Mouse (Mus musculus): ENCODE data around the gene Secisbp2l. TPM values are rescaled to one million over a fixed set of nuclear protein-coding genes. Genes with fewer than 3 reads are reported as not detected.

Gene Secisbp2l
- 100 to 1,000 TPM; 107 to 116 TPM for total RNA-seq (2021)

DNA sequence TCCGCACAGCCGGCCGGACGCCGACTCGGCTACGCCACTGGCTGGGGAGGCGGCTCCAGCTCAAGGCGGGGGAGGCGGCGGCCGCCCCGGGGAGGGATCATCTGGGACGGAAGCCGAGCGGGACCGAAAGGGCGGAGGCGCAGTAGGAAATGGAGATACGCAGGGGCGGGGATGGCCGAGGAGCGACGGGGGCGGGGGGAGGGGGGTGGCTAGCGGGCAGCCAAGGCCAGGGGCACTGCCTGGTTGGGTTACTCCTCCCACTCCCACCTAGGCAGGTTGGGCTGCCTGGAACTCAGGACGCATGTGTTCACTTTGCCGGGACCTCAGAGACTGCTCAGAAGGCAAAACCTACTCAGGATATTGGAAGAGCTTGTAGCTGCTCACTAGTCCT is at the start of gene Secisbp2l:
TSS of gene Secisbp2l (minus strand) at position 152 of the 391 bp plus-strand sequence.
- peak; percentile 89 to 95 for DNase-seq (ENCODE audit: extremely low spot score in 1 of 2, low spot score in 1 of 2)

DNA sequence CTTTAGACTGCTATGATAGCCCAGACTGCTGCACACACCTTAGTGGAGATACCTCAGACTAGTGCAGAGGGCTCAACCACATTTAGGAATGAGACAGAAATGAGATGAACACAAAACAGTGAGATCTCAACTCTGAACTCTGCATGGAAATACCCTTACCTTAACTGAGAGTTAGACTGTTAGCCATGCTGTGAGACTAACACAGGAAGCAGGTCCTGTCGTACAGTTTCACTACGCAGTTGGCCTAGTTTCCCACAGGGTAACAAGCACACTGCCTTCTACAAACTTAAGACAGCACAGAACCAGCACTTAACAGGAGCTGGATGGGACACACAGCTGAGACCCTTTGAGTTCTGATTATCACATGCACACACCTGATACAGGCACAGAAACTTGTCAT is 47.3 kb upstream of the Secisbp2l start:
- DNase-seq (ENCODE audit: extremely low spot score in 1 of 2, low spot score in 1 of 2), result no peak

DNA sequence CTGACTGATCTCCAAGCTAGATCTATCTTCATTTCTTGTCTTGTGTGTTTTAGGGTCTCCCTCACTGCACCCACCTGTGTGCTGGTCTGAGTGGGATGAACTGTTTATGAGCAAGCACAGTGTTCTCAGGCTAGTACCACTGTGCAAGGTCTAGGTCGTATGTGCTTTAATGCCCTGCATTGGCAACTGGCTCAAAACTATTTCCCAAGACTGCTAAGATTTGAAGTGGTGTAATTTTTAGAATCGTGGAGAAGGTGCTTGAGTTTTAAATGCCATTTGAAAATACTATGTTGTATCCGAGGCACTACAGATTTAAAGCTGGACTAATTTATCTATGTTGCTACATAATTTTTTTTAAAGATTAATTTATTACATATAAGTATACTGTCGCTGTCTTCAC is 45.2 kb upstream of the Secisbp2l start:
- no peak for DNase-seq (ENCODE audit: extremely low spot score in 1 of 2, low spot score in 1 of 2)

DNA sequence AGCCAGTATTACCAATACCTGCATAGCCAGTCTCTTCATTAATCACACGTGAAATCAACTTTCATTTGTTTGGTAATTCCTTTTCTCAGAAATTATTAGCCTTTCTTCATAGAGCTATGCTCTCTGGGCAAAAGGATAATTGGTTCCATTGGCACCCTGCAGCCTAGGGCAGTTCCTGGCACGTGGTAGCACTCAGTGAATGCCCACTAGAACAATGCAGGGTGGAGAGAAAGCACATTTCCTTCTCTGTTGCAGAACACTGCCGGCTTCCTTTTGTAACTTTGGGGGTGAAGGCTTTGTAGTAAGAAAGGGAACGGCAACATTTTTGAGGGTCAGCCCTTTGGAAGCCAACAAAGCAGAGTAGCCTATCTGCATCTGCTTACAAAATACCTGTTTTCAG is 43.5 kb upstream of the Secisbp2l start:
- no peak for DNase-seq (ENCODE audit: extremely low spot score in 1 of 2, low spot score in 1 of 2)

DNA sequence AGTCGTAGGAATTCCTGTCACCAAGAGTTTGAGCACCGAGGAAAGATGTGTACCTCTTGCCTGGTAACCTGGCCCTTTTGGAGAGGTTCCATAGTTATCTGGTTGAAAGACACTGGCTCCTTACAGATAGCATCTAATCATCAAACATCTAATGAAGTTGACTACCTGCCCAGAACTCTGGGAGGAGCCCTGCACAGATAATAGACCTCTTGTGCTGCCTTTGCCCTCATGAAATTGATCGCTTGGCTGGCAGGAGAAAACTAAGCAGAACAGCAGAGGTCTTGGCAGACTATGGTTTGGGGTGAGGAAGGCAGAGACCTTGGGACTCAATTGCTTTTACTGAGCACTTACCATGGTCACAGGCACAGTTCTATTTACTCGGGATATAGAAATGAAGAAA is 37.7 kb upstream of the Secisbp2l start:
- no peak for DNase-seq (ENCODE audit: extremely low spot score in 1 of 2, low spot score in 1 of 2)

DNA sequence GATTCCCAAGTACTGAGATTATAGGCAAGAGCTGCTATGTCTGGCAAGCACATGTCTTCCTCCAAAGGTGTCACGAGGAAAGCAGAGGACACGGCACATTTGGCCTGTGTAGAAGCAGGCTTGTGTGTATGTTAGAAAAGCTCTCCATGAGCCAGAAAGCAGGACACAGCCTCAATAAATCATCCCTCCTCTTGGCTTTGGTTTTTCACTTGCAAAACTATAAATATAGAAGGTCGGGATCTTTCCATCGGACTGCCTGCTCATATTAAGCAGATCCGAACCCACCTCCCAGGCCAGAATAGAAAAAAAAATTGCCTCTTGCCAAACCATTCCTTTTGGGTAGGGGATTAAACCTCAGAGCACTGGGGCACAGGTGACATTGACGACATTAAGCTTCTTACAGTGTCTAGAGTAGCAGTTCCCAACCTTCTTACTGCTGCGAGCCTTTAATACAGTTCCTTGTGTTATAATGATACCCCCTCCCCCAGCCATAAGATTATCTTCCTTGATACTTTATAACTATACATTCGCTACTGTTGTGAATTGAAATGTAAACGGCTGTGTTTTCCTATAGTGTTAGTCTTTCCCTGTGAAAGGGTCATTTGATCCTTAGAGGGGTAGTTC is 31.4 kb upstream of the Secisbp2l start:
- no peak for DNase-seq (ENCODE audit: extremely low spot score in 1 of 2, low spot score in 1 of 2)

DNA sequence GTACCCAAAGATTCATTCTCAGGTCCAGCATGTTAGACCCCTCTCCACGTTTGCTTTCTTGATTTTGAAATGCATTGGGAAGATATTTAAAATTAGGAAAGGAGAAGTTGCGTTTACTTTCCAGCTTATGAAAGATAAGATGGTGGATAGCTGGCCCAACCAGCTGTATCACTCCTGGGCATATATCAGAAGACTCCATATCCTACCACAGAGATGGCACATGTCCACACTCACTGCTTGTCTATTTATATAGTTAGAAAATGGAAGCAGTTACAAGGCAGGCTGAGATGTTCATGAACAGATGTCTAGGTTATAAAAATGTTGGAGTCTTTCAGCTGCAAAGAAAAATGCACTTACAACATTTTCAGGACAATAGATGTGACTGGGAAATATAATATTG is 28.7 kb upstream of the Secisbp2l start:
- DNase-seq (ENCODE audit: extremely low spot score in 1 of 2, low spot score in 1 of 2), result no peak

DNA sequence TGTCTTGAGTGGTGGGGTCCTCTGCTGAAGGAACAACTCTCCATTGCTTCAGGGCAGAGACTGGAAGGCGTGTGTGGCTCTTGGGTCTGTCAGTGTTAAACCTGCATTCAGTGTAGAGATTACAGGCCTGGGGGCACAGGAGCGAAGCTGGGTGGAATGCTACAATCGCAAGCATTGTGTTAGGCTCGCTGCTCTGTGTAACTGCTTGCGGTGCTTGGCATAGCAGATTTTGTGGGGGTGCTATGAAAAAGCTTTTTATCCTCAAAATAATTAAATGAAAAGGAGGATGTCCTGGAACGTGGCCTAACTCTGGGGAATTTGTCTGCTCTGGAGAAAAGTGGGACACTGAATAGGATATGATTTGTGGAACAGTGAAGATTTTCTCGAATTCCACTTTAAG is 26.9 kb upstream of the Secisbp2l start:
- DNase-seq (ENCODE audit: extremely low spot score in 1 of 2, low spot score in 1 of 2), result peak in 1 of 2 experiments; percentile 31

DNA sequence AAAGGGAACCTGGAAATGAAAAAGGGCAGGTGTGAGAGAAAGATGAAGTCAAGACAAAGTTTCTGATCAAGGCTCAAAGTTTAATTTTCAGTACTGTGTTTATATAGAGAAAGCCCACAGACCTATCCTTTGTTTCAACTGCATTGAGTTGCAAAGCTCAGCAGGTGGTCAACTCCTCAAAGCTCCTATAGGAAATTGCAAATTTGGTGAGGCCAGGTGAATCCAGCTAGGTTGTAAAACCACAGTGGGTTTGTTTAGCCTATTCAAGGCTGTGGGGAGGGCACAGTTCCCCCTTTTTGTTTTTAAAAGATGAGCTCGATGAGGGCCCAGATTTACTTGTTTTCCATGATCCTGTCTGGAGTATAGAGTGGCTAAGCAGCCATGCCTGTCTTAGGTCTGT is 23.2 kb upstream of the Secisbp2l start:
- no peak for DNase-seq (ENCODE audit: extremely low spot score in 1 of 2, low spot score in 1 of 2)

DNA sequence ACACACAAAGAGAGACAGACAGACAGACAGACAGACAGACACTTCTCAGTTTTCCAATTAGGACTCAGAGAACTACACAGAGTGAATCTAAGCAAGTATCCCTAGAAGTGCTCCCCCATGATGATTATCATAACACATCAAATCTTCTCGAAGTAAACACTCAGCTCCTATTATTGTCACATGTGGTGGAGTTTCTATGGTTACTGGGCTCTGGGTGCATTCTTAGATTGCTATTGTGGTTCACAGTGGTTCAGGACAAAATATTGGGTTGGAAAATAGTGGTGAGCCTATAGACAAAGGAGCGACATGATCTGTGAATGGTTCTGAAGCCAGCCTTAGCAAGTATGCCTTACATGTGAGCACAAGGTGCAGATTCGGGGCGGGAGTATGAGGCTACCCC is 19.3 kb upstream of the Secisbp2l start:
- no peak for DNase-seq (ENCODE audit: extremely low spot score in 1 of 2, low spot score in 1 of 2)

DNA sequence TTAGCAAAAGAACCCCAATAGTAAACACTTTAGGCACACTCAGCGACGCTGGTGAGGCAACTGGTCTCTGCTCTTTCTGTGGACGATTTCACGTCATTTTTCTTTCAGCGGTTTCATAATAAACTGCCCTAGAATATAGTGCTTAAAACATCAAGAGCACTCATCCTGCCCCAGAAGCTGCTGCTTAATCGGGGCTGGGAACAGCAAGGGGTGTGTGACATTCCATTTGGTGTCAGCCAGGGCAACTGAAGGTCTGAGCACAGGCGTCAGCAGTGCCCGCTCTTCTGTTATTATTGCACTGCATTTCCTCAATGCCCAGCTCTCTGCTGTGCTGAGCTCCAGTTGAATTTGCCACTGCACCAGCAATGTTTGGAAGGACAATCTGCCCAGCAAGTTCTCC is 18.4 kb upstream of the Secisbp2l start:
- DNase-seq (ENCODE audit: extremely low spot score in 1 of 2, low spot score in 1 of 2), result no peak

DNA sequence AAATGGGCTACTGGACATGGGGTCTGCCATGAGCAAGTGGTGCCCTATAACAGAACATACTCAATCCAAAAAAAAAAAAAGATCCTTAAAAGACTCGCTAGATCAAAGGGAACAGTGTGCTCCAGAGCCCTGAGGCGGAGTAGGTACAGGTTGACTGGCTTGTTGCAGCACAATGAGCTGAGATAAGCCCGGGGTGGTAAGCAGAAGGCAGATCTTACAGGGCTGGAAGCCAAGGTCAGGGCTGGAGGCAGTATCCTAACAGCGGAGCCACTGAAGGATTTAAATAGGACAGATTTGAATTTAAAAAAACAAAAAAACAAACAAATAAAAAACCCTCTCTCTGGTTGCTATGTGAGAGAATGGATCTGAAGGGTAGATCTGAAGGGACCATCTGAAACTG is 17.8 kb upstream of the Secisbp2l start:
- DNase-seq (ENCODE audit: extremely low spot score in 1 of 2, low spot score in 1 of 2), result no peak

DNA sequence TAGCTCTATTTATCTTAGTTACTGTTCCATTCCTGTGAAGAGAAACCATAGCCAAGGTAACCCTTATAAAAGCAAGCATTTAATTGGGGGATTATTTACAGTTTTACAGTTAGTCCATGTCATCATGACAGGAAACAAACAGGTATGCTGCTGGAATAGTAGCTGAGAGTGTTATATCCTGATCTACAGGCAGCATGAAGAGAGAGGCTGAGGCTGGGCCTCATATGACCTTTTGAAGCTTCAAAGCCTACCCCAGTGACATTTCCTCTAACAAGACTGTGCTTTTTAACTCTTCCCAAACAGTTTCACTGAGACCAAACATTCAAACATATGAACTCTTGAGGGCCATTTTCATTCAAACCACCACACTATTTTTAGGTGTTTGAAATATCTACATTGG is 15.2 kb upstream of the Secisbp2l start:
- no peak for DNase-seq (ENCODE audit: extremely low spot score in 1 of 2, low spot score in 1 of 2)

DNA sequence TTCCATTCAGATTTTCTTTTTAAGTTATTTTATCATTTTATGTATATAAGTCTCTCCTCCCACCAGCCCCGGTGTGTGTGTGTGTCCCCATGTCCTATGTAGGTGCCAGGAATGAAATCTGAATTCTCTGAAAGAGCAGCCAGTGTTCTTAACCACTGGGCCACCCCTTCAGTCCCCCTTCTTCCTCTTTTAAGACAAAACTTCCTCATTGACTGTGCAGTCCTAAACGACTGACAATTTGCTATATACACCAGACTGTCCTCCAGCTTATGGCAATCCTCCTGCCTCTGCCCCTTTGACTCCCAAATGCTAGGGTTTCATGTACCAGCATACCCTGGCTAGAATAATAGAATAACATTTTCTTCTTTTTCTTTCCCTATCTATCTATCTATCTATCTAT is 12.4 kb upstream of the Secisbp2l start:
- no peak for DNase-seq (ENCODE audit: extremely low spot score in 1 of 2, low spot score in 1 of 2)

DNA sequence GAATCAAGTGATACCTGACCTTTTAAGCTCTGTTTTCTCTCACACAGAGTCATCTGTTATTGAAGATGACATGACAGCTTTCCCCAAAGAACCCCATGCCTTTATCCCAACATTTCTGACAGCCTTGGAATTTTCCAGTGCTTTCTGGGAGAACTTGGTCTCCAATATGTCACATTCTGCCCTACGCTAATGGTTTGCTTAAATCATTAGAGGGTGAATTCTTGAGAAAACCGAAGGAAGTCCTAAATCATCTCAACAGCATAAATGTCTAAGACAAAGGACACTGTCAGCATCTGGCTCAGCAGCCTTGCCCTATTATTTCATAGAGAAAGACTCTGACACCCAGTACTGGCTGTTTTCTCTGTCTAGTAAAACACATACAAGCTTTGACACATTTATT is 11.5 kb upstream of the Secisbp2l start:
- DNase-seq (ENCODE audit: extremely low spot score in 1 of 2, low spot score in 1 of 2), result no peak

DNA sequence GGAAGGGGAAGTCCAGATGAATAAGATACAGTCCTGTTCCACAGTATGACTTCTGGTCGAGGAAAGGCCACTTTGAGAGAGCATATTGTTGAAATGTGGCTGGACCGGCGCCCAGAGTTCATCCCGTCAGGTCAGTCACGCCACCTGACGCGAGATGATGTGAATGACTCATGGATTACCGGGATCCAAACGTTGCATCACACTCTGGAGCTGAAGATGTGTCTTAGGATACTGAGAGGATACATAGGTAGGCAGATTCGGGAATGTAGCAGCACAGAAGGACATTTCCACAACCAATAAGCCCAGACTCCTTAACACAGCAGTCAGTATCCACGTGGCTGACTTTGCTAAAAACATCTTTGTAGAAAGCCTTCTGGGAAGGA is 10.2 kb upstream of the Secisbp2l start:
- no peak for DNase-seq (ENCODE audit: extremely low spot score in 1 of 2, low spot score in 1 of 2)

DNA sequence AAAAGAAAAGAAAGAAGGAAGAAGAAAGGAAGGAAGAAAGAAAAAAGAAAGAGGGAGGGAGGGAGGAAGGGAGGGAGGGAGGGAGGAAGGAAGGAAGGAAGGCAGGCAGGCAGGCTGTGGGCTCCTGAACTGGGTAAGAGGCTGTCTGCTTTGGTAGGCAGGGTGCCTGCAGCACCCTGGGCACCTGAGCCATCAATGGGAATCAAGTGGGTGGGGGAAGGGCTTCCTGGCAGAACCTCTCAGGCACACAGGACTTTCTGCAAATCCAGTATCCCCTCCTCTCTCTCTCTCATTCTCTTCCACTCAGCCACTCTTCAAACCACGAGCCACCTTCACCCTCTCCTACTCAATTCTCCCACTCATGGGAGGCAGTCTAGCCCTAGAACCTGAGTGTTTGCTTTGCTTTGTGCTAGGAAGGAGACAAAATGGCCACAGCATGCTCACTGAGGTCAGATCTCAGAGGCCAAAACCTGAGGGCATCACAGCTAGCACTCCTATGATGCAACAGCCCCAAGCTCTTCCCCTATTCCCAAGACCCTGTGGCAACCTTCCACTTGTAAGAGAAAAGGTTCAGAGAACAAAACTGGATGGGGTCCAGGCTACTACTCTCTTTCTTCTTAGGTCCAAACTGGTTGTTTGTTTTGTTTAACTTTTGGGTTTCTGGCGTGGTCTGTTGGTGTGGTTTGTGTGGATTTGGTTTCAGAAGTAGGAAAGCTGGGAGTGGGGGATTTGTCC is 9.6 kb upstream of the Secisbp2l start:
- DNase-seq (ENCODE audit: extremely low spot score in 1 of 2, low spot score in 1 of 2), result no peak

DNA sequence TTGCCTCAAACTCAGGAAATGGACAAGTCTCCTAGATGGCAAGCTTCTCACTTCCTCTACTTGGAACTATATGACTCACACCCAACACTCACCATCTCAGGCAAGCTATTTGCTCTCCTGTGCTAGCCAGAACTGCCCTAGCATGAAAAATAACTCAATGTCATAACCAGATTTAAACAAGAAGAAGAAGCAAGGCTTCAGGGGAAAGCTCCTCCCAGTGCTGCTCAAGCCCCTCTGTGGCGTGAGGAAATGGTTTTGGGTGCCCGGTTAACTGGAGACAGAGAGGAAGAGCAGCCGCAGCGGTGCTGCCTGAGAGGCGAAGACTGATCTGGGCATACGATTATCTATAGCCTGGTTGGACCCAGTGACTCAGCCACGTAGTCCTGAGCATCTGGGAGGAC is 8.8 kb upstream of the Secisbp2l start:
- DNase-seq (ENCODE audit: extremely low spot score in 1 of 2, low spot score in 1 of 2), result no peak

DNA sequence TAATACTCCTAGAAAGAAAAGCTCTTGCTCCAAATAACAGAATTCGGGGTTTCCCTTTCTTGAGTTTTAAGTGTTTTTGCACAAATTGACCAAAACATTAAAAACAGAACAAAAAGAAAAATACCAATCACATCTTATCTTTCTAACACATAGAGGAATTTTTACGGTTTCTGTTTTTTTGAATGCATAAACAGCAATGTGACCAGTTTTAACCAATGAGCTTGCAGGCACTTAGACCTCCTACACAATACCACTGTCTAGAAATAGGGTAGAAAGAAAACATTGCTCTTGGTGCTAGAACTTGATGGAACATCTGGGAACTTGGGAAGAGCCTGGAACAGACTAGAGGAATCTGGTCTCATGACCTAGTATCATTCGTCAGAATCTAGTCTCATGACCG is 7.6 kb upstream of the Secisbp2l start:
- DNase-seq (ENCODE audit: extremely low spot score in 1 of 2, low spot score in 1 of 2), result no peak

DNA sequence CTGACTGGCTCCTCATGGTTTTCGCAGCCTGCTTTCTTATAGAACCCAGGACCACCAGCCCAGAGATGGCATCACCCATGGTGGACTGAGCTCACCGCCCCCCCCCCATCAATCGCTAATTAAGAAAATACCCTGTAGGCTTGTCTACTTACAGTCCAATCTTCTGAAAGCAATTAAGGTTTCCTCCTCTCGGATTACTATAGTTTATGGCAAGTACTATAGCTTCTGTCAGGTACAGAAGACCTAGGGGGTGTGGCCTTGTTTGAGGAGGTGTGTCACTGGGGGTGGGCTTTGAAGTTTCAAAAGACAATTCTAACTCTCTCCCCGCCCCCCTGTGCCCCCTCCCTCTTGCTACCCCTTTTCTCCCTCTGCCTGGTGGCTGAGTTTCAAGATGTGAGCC is 6.6 kb upstream of the Secisbp2l start:
- no peak for DNase-seq (ENCODE audit: extremely low spot score in 1 of 2, low spot score in 1 of 2)

DNA sequence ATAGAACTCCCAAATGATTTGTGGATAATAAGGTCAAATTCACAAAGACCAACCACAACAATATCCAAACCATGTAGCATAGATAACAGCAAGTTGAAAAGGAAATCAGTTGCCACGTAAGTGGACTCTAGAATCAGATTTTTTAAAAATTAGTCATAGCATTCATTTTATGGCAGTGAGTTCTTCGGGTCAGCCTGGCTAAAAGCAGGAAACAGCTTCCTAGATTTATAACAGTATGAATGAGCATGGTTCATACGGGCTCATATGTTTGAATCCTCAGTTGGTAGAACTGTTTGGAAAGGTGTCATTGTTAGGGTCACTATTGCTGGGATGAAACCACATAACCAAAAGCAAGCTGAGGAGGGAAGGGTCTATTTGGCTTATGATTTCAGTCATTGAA is 6.1 kb upstream of the Secisbp2l start:
- no peak for DNase-seq (ENCODE audit: extremely low spot score in 1 of 2, low spot score in 1 of 2)

DNA sequence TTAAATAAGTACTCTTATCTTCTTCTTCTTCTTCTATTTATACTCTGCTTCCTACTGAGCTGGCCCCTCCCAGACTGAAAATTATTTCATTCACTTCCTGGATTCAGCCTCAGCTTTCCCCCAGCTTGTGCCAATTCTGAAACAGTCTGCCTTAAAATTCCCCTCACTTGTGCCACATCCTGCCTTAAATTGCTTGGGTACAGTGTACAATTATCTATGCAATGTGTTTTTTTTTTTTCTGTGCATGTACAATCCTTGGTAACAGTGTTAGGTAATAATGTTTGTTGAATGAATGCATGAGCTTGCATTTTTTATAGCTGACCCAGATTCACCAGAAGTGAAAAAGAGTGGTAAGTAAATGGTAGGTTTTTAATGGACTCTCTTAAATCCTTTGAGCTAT is 5.7 kb upstream of the Secisbp2l start:
- DNase-seq (ENCODE audit: extremely low spot score in 1 of 2, low spot score in 1 of 2), result no peak

Measured in layer of hippocampus, postnatal 25 days (tissue).